Mouse (Mus musculus) ES-E14 (cell line): ENCODE measurements around the gene Cep89.

Experiments
- HCFC1 ChIP-seq: IDR thresholded peaks from 2 replicates; pipeline ENCODE4 v1.6.1; 2012; ENCODE audit warnings: low read length, inconsistent platforms, borderline replicate concordance; ENCODE audit not compliant: insufficient read depth
- ZC3H11A ChIP-seq: IDR thresholded peaks from 2 replicates; pipeline ENCODE4 v1.6.1; 2012; ENCODE audit warnings: low read depth, mild to moderate bottlenecking, inconsistent platforms, low read length, borderline replicate concordance

DNA sequence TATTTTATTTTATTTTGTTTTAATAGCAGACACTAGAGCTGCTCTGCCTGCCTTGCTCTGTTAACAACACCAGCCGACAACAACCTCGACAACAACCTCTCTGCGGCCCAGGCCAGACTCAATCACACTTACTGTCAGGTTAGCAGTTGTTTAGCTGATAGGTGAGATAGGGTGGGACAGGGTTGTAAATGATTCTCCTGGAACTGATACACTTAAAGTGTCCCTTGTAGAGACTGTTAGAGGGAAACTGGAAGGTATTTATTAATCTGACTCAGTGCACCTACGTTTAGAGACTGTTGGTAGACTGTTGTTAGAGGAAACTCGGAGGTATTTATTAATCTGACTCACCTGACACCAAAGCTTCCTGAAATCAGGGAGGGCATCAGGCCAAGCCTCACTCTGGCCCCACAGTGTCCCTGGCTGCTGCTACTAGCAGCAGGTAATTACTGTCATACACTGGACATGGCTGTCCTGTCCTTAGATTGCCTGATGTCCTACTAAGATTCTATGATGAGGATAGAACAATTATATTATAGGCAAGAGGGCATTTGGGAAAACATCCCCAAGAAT, 41.4 kb upstream of the Cep89 start:
- TF ChIP-seq HCFC1 (no peak), ZC3H11A (no peak)
